In the genomic region with DNA sequence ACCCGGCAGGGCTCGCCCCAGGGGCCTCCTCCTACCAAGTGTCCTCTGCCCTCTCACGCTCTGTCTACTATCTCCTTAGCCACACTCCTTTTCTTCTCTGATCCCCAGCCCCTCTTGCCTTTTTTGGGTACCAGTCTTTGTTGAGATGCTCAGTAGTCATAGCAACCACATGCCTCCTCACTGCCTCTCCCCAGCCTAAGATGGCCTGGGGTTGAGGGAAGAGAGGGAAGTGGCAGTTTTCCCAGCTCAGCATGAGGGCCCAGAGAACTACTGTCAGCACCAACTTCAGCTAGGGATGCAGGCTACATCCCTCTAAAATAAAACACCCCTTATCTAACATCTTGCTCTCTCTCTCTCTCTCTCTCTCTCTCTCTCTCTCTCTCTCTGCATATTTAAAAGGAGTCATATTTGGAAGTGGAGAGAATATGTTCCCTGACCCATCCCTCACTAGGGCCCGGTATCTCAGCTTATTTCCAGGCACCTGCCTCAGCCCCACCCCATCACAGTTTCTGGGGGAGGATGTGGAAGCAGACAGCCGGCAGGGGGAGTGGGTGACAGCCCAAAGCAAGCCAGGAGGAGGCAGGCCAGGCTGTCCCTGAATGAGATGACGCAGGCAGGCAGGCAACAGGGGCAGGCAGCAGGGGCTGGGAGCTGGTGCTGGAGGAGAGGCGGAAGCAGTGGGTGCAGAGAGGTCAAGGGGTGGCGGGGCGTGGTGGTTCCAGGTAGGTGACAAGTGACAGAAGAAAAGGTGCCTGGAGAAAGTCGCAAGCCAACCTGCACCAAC, we compare ENCODE assay signal across 8 mouse cellular contexts. TPM values are rescaled to one million over a fixed set of nuclear protein-coding genes. Genes with fewer than 3 reads are reported as not detected.
DNase-seq lines count a peak whose midpoint lies in the region; ATAC-seq lines count a peak whose summit lies in the region.

No protein-coding gene starts in this region.

- peaks cover 11% of the 10 kb centered on the region; the same call in 1 of the 2 replicates for H3K36me3 ChIP-seq in heart, embryonic 12.5 days
- H3K36me3 ChIP-seq in heart, embryonic 10.5 days: peaks cover 12% of the 10 kb centered on the region
- peaks cover 40% of the 10 kb centered on the region for H3K36me3 ChIP-seq in hindbrain, embryonic 12.5 days
- peaks cover 40% of the 10 kb centered on the region for H3K36me3 ChIP-seq in limb, embryonic 10.5 days

- no peak overlapping the region for H3K4me2 ChIP-seq in heart, embryonic 12.5 days
- peak overlapping the region; percentile 78 for H3K4me2 ChIP-seq in hindbrain, embryonic 12.5 days (replicated peaks)

- no peaks in the 10 kb centered on the region for H3K9me3 ChIP-seq in heart, embryonic 12.5 days (replicated peaks)
- H3K9me3 ChIP-seq in heart, embryonic 10.5 days: no peaks in the 10 kb centered on the region
- H3K9me3 ChIP-seq in hindbrain, embryonic 12.5 days (replicated peaks): no peaks in the 10 kb centered on the region
- no peaks in the 10 kb centered on the region for H3K9me3 ChIP-seq in limb, embryonic 10.5 days (replicated peaks)

- H3K27me3 ChIP-seq in heart, embryonic 12.5 days (replicated peaks): peaks cover 16% of the 10 kb centered on the region
- peaks cover 33% of the 10 kb centered on the region for H3K27me3 ChIP-seq in heart, embryonic 10.5 days (ENCODE audit: insufficient read depth, poor library complexity, severe bottlenecking)
- no peaks in the 10 kb centered on the region for H3K27me3 ChIP-seq in hindbrain, embryonic 12.5 days
- peaks cover 22% of the 10 kb centered on the region for H3K27me3 ChIP-seq in limb, embryonic 10.5 days (ENCODE audit: low read depth, poor library complexity, severe bottlenecking)

- no peak overlapping the region for H3K27ac ChIP-seq in heart, embryonic 12.5 days (ENCODE audit: poor library complexity, severe bottlenecking)
- H3K27ac ChIP-seq in heart, embryonic 10.5 days: no peak overlapping the region
- H3K27ac ChIP-seq in hindbrain, embryonic 12.5 days: peak overlapping the region; percentile 83
- H3K27ac ChIP-seq in limb, embryonic 10.5 days: no peak overlapping the region

- no peak for ATAC-seq in heart, embryonic 12.5 days (ENCODE audit: insufficient number of reproducible peaks, low FRiP score)
- ATAC-seq in hindbrain, embryonic 12.5 days (ENCODE audit: low FRiP score): no peak

- H3K4me3 ChIP-seq in heart, embryonic 12.5 days: no peak overlapping the region
- no peak overlapping the region for H3K4me3 ChIP-seq in heart, embryonic 10.5 days
- H3K4me3 ChIP-seq in hindbrain, embryonic 12.5 days: 0 out of 2 replicates have a peak overlapping the region, but pooled peaks have one; percentile 2
- H3K4me3 ChIP-seq in limb, embryonic 10.5 days: 0 out of 2 replicates have a peak overlapping the region, but pooled peaks have one; percentile 12

- WGBS in heart, embryonic 12.5 days: 36% methylated on average over 10 of the region's 10 CpGs
- WGBS in heart, embryonic 10.5 days: 29% methylated on average over 10 of the region's 10 CpGs
- whole genome bisulfite sequencing in hindbrain, embryonic 12.5 days: 21% methylated on average over 10 of the region's 10 CpGs
- 33% methylated on average over 10 of the region's 10 CpGs for WGBS in limb, embryonic 10.5 days

- H3K9ac ChIP-seq in heart, embryonic 12.5 days: peak overlapping the region; percentile 29; the same call in 1 of the 2 replicates
- peak overlapping the region; percentile 53 for H3K9ac ChIP-seq in hindbrain, embryonic 12.5 days

- no peak for DNase-seq in heart, embryonic 10.5 days (ENCODE audit: low spot score)
- peak; percentile 81 for DNase-seq in CD4-positive, CD25-positive, alpha-beta regulatory T cell, adult 2 months (ENCODE audit: low read depth, low spot score)
- DNase-seq in embryo, embryonic 10.5 days (ENCODE audit: low spot score): peak; percentile 49
- no peak for DNase-seq in limb, embryonic 10.5 days (ENCODE audit: low spot score)
- peak; percentile 93 for DNase-seq in right cerebral cortex, adult 18-20 months
- DNase-seq in urinary bladder, postnatal 4 days (ENCODE audit: low spot score in 2 of 2): no peak

- H3K4me1 ChIP-seq in heart, embryonic 12.5 days (replicated peaks): peaks cover 32% of the 10 kb centered on the region
- H3K4me1 ChIP-seq in heart, embryonic 10.5 days: peaks cover 48% of the 10 kb centered on the region
- H3K4me1 ChIP-seq in hindbrain, embryonic 12.5 days: peaks cover 45% of the 10 kb centered on the region
- H3K4me1 ChIP-seq in limb, embryonic 10.5 days: peaks cover 50% of the 10 kb centered on the region

RNA-seq across cellular contexts. Expression of a gene that starts 3.8 kb away (rescaled TPM):
- 6.1 and 8.5 TPM in 2 replicates for polyA plus RNA-seq in heart, embryonic 12.5 days (2016; fragmentation: Nextera tagmentation; extraction: Ambion mirVana)
- 4.6 and 5.3 TPM in 2 replicates for polyA plus RNA-seq in heart, embryonic 10.5 days (2016; fragmentation: Nextera tagmentation; extraction: Ambion mirVana)
- polyA plus RNA-seq in hindbrain, embryonic 12.5 days (2016; fragmentation: Nextera tagmentation; extraction: Ambion mirVana): 39.6 and 43.5 TPM in 2 replicates
- polyA plus RNA-seq in limb, embryonic 10.5 days (2016; fragmentation: Nextera tagmentation; extraction: Ambion mirVana): 3.4 and 6.5 TPM in 2 replicates

RNA-seq across cellular contexts. Expression of a gene that starts 7.5 kb away (rescaled TPM):
- polyA plus RNA-seq in heart, embryonic 12.5 days (2016; fragmentation: Nextera tagmentation; extraction: Ambion mirVana): 654 and 675 TPM in 2 replicates
- 867 and 1,011 TPM in 2 replicates for polyA plus RNA-seq in heart, embryonic 10.5 days (2016; fragmentation: Nextera tagmentation; extraction: Ambion mirVana)
- 675 and 726 TPM in 2 replicates for polyA plus RNA-seq in hindbrain, embryonic 12.5 days (2016; fragmentation: Nextera tagmentation; extraction: Ambion mirVana)
- 1,186 and 1,476 TPM in 2 replicates for polyA plus RNA-seq in limb, embryonic 10.5 days (2016; fragmentation: Nextera tagmentation; extraction: Ambion mirVana)

RNA-seq across cellular contexts. Expression of a gene that starts 23.1 kb away (rescaled TPM):
- 3.4 and 3.9 TPM in 2 replicates for polyA plus RNA-seq in heart, embryonic 12.5 days (2016; fragmentation: Nextera tagmentation; extraction: Ambion mirVana)
- 9.8 and 15.7 TPM in 2 replicates for polyA plus RNA-seq in heart, embryonic 10.5 days (2016; fragmentation: Nextera tagmentation; extraction: Ambion mirVana)
- polyA plus RNA-seq in hindbrain, embryonic 12.5 days (2016; fragmentation: Nextera tagmentation; extraction: Ambion mirVana): 5.7 and 7.0 TPM in 2 replicates
- 12.4 and 17.8 TPM in 2 replicates for polyA plus RNA-seq in limb, embryonic 10.5 days (2016; fragmentation: Nextera tagmentation; extraction: Ambion mirVana)

RNA-seq across cellular contexts. Expression of a gene that starts 32.8 kb away (rescaled TPM):
- 0.31 TPM in 1 of 2 replicates, not detected in the other for polyA plus RNA-seq in heart, embryonic 12.5 days (2016; fragmentation: Nextera tagmentation; extraction: Ambion mirVana)
- polyA plus RNA-seq in heart, embryonic 10.5 days (2016; fragmentation: Nextera tagmentation; extraction: Ambion mirVana): not detected in 2 replicates
- 0.13 and 0.26 TPM in 2 replicates for polyA plus RNA-seq in hindbrain, embryonic 12.5 days (2016; fragmentation: Nextera tagmentation; extraction: Ambion mirVana)
- polyA plus RNA-seq in limb, embryonic 10.5 days (2016; fragmentation: Nextera tagmentation; extraction: Ambion mirVana): not detected in 2 replicates

RNA-seq across cellular contexts. Expression of a gene that starts 34.2 kb away (rescaled TPM):
- 0.47 and 0.63 TPM in 2 replicates for polyA plus RNA-seq in heart, embryonic 12.5 days (2016; fragmentation: Nextera tagmentation; extraction: Ambion mirVana)
- 0.21 and 0.34 TPM in 2 replicates for polyA plus RNA-seq in heart, embryonic 10.5 days (2016; fragmentation: Nextera tagmentation; extraction: Ambion mirVana)
- polyA plus RNA-seq in hindbrain, embryonic 12.5 days (2016; fragmentation: Nextera tagmentation; extraction: Ambion mirVana): 2.1 and 2.2 TPM in 2 replicates
- polyA plus RNA-seq in limb, embryonic 10.5 days (2016; fragmentation: Nextera tagmentation; extraction: Ambion mirVana): 0.28 and 0.56 TPM in 2 replicates

Comparison
In these comparisons a context has a peak if more than half of its experiments do, and no peak if none do; other contexts are left out.
1. H3K4me3 ChIP-seq: peak in hindbrain, embryonic 12.5 days (single experiment) and limb, embryonic 10.5 days (single experiment); none in heart, embryonic 12.5 days (single experiment) and heart, embryonic 10.5 days (single experiment).
2. DNase-seq: peak in CD4-positive, CD25-positive, alpha-beta regulatory T cell, adult 2 months (single experiment), embryo, embryonic 10.5 days (single experiment) and right cerebral cortex, adult 18-20 months (single experiment); none in heart, embryonic 10.5 days (single experiment), limb, embryonic 10.5 days (single experiment) and urinary bladder, postnatal 4 days (0 of 2).